Mouse (Mus musculus) stomach, embryonic 16.5 days (tissue): ENCODE results near the gene Cd24a. TPM values are rescaled to one million over a fixed set of nuclear protein-coding genes. Genes with fewer than 3 reads are reported as not detected.

Experiments used
- ATAC-seq: fragments of 200-750 bp; cut with Nextera tagmentation; 2 replicates; pipeline ENCODE4 v1.8.0; 2017; ENCODE audit warnings: moderate number of reproducible peaks, moderate TSS enrichment; ENCODE audit not compliant: insufficient read depth, low FRiP score
- H3K27ac ChIP-seq: fragments of 300-500 bp; sonication (generic); 2 replicates; pipeline ENCODE4 v1.5.1; 2014; ENCODE audit warnings: low read length
- H3K27me3 ChIP-seq: fragments of 300-500 bp; sonication (generic); 2 replicates; pipeline ENCODE4 v1.6.1; 2014; ENCODE audit warnings: low read length, control low read depth, mixed read lengths; ENCODE audit not compliant: control insufficient read depth, insufficient read depth
- H3K36me3 ChIP-seq: fragments of 300-500 bp; sonication (generic); 2 replicates; pipeline ENCODE4 v1.6.1; 2014; ENCODE audit warnings: low read length; ENCODE audit not compliant: control insufficient read depth, insufficient read depth
- H3K4me1 ChIP-seq: fragments of 300-500 bp; sonication (generic); 2 replicates; pipeline ENCODE4 v1.6.1; 2014; ENCODE audit warnings: low read length, control low read depth, mixed read lengths; ENCODE audit not compliant: control insufficient read depth, insufficient read depth
- H3K4me2 ChIP-seq: fragments of 300-500 bp; sonication (generic); 2 replicates; pipeline ENCODE4 v1.6.1; 2014; ENCODE audit warnings: low read depth, low read length, mixed read lengths
- H3K4me3 ChIP-seq: fragments of 300-500 bp; sonication (generic); replicated peaks from 2 replicates; pipeline ENCODE4 v1.5.1; 2014; ENCODE audit warnings: mild to moderate bottlenecking, low read length
- H3K9ac ChIP-seq: fragments of 300-500 bp; sonication (generic); 2 replicates; pipeline ENCODE4 v1.6.1; 2014; ENCODE audit warnings: low read length
- H3K9me3 ChIP-seq: fragments of 300-500 bp; sonication (generic); replicated peaks from 2 replicates; pipeline ENCODE4 v1.6.1; 2016; ENCODE audit warnings: low read length, control low read depth; ENCODE audit not compliant: control insufficient read depth
- WGBS: fragments of 180-500 bp; shearing (Covaris S2); extraction: QIAGEN DNeasy Blood & Tissue Kit; methylation state at CpG from one replicate; pipeline ENCODE4 v1.1.7; 2014; 5-methylcytosine and 5-hydroxymethylcytosine counted together
- polyA plus RNA-seq: library from polyadenylated mRNA; unstranded; fragments of >200 nt; fragmentation: Nextera tagmentation; extraction: Ambion mirVana; gene quantifications from 2 replicates; pipeline ENCODE4 v1.2.1, GENCODE M21; 2015

Cd24a gene
- polyA plus RNA-seq, 1 experiment from 2014 or later: 328 TPM

- H3K9me3 ChIP-seq: no peaks in the 10 kb centered on the region
- 64% methylated on average over 5 of the region's 5 CpGs for WGBS
- no peak for ATAC-seq
These were observed 51.1 kb downstream of the Cd24a start for GRCm38 (mm10) chr10:43629216-43629615.

GRCm38 (mm10) chr10:43629857-43630256, 51.8 kb downstream of the Cd24a start:
- no peak overlapping the region for H3K9ac ChIP-seq
- H3K4me2 ChIP-seq: no peak overlapping the region
- H3K27ac ChIP-seq: no peak overlapping the region
- H3K4me1 ChIP-seq: no peaks in the 10 kb centered on the region
- H3K27me3 ChIP-seq: no peaks in the 10 kb centered on the region
- no peaks in the 10 kb centered on the region for H3K36me3 ChIP-seq
- H3K9me3 ChIP-seq: no peaks in the 10 kb centered on the region
- ATAC-seq: no peak
- no peak overlapping the region for H3K4me3 ChIP-seq

More at GRCm38 (mm10) chr10:43629216-43629615, 51.1 kb downstream of the Cd24a start:
- H3K36me3 ChIP-seq: no peaks in the 10 kb centered on the region
- no peak overlapping the region for H3K27ac ChIP-seq
- H3K9ac ChIP-seq: no peak overlapping the region
- H3K4me2 ChIP-seq: no peak overlapping the region
- H3K4me1 ChIP-seq: no peaks in the 10 kb centered on the region
- H3K27me3 ChIP-seq: no peaks in the 10 kb centered on the region
- no peak overlapping the region for H3K4me3 ChIP-seq

- Histone ChIP-seq H3K4me1 (no peaks in the 10 kb centered on the region), H3K4me2 (no peak overlapping the region), H3K27ac (no peak overlapping the region), H3K9ac (no peak overlapping the region), H3K9me3 (no peaks in the 10 kb centered on the region), H3K36me3 (no peaks in the 10 kb centered on the region), H3K27me3 (no peaks in the 10 kb centered on the region), H3K4me3 (no peak overlapping the region)
- WGBS: 68% methylated on average over 4 of the region's 4 CpGs
- ATAC-seq: no peak
These were observed 52.5 kb downstream of the Cd24a start for GRCm38 (mm10) chr10:43630634-43631033.

- no peak overlapping the region for H3K27ac ChIP-seq
- H3K9ac ChIP-seq: no peak overlapping the region
- H3K4me2 ChIP-seq: no peak overlapping the region
- H3K4me3 ChIP-seq: no peak overlapping the region
- H3K27me3 ChIP-seq: no peaks in the 10 kb centered on the region
- H3K4me1 ChIP-seq: no peaks in the 10 kb centered on the region
- no peak for ATAC-seq
- no peaks in the 10 kb centered on the region for H3K36me3 ChIP-seq
- H3K9me3 ChIP-seq: no peaks in the 10 kb centered on the region
These were observed 53.0 kb downstream of the Cd24a start for GRCm38 (mm10) chr10:43631049-43631448.

- no peak overlapping the region for H3K9ac ChIP-seq
- no peak overlapping the region for H3K27ac ChIP-seq
- H3K27me3 ChIP-seq: no peaks in the 10 kb centered on the region
- no peaks in the 10 kb centered on the region for H3K9me3 ChIP-seq
- no peak overlapping the region for H3K4me3 ChIP-seq
- no peaks in the 10 kb centered on the region for H3K36me3 ChIP-seq
- no peak overlapping the region for H3K4me2 ChIP-seq
- 71% methylated on average over 2 of the region's 2 CpGs for WGBS
- H3K4me1 ChIP-seq: no peaks in the 10 kb centered on the region
- ATAC-seq: no peak
These were observed 53.7 kb downstream of the Cd24a start for GRCm38 (mm10) chr10:43631639-43632354.

- H3K9me3 ChIP-seq: no peaks in the 10 kb centered on the region
- no peaks in the 10 kb centered on the region for H3K36me3 ChIP-seq
- ATAC-seq: no peak
- H3K4me2 ChIP-seq: no peak overlapping the region
- no peaks in the 10 kb centered on the region for H3K4me1 ChIP-seq
- H3K27ac ChIP-seq: no peak overlapping the region
- no peaks in the 10 kb centered on the region for H3K27me3 ChIP-seq
- H3K4me3 ChIP-seq: no peak overlapping the region
- H3K9ac ChIP-seq: no peak overlapping the region
- WGBS: 84% methylated on average over 4 of the region's 4 CpGs
These were observed 55.0 kb downstream of the Cd24a start for GRCm38 (mm10) chr10:43633117-43633516.

Other genes with a start within 250 kb of the Cd24a start
- gene Bend3, start 99.5 kb upstream of the Cd24a start, polyA plus RNA-seq: 1.8 and 2.5 TPM in 2 replicates
- 10.0 and 25.9 TPM in 2 replicates for gene Gm9803, start 54.2 kb upstream of the Cd24a start, polyA plus RNA-seq
- 59.7 and 60.6 TPM in 2 replicates for gene 1700021F05Rik, start 37.3 kb upstream of the Cd24a start, polyA plus RNA-seq